Mouse (Mus musculus) cortical plate, adult 2 months (tissue): Measurements from ENCODE around the gene Sars2.

ENCODE experiments used
- CTCF ChIP-seq: fragments of 200-500 bp; IDR thresholded peaks from 2 replicates; pipeline ENCODE4 v1.5.1; 2011; ENCODE audit warnings: mild to moderate bottlenecking, control low read depth, low read length; ENCODE audit not compliant: insufficient read depth; ENCODE audit errors: extremely low read depth
- POLR2A ChIP-seq: fragments of 200-500 bp; IDR thresholded peaks from 2 replicates; pipeline ENCODE4 v1.6.1; 2011; ENCODE audit warnings: mild to moderate bottlenecking, low read length, control low read depth; ENCODE audit not compliant: insufficient read depth; ENCODE audit errors: extremely low read depth

- TF ChIP-seq CTCF: no peak
- TF ChIP-seq POLR2A: no peak
These were observed 46.1 kb downstream of the Sars2 start for GRCm38 (mm10) chr7:28787884-28788283.
